Mouse (Mus musculus) kidney, adult 2 months (tissue): ENCODE data around the gene Sav1. TPM values are rescaled to one million over a fixed set of nuclear protein-coding genes. Genes with fewer than 3 reads are reported as not detected.

Experiments
- DNase-seq: peaks from one replicate; pipeline ENCODE4 v3.0.0; 2021
- H3K27ac ChIP-seq: fragments of 200-500 bp; 2 replicates; pipeline ENCODE4 v1.5.1; 2012; ENCODE audit warnings: low read depth, low read length, control low read depth, inconsistent platforms; ENCODE audit not compliant: insufficient read depth
- H3K27me3 ChIP-seq: fragments of 200-500 bp; replicated peaks from 2 replicates; pipeline ENCODE4 v1.6.1; 2012; ENCODE audit warnings: mild to moderate bottlenecking, moderate library complexity, low read length, inconsistent platforms; ENCODE audit not compliant: control insufficient read depth, insufficient read depth
- H3K36me3 ChIP-seq: fragments of 200-500 bp; 2 replicates; pipeline ENCODE4 v1.6.1; 2012; ENCODE audit warnings: mild to moderate bottlenecking, moderate library complexity, low read length, inconsistent platforms; ENCODE audit not compliant: control insufficient read depth, insufficient read depth
- H3K4me1 ChIP-seq: fragments of 200-500 bp; 2 replicates; pipeline ENCODE4 v1.6.1; 2011; ENCODE audit warnings: low read length; ENCODE audit not compliant: control insufficient read depth, insufficient read depth
- H3K4me3 ChIP-seq: fragments of 200-500 bp; 2 replicates; pipeline ENCODE4 v1.5.1; 2011; ENCODE audit warnings: mild to moderate bottlenecking, low read depth, low read length, control low read depth; ENCODE audit not compliant: insufficient read depth
- CTCF ChIP-seq: fragments of 200-500 bp; conservative IDR thresholded peaks from 2 replicates; pipeline ENCODE4 v1.5.1; 2011; ENCODE audit warnings: low read depth, mild to moderate bottlenecking, control low read depth, low read length, moderate library complexity, mixed read lengths; ENCODE audit not compliant: insufficient read depth, insufficient read length
- POLR2A ChIP-seq: fragments of 200-500 bp; IDR thresholded peaks from one replicate; pipeline ENCODE4 v1.6.1; 2011; ENCODE audit warnings: low read depth, low read length, control low read depth
- WGBS: fragments of 180-500 bp; shearing (Covaris S2); methylation state at CpG from one replicate; pipeline ENCODE4 v1.1.7; 2018; 5-methylcytosine and 5-hydroxymethylcytosine counted together
- polyA plus RNA-seq: library from polyadenylated mRNA; depleted of rRNA; stranded (reverse); fragments of >200 nt; gene quantifications from 2 replicates; pipeline ENCODE4 v1.2.3, GENCODE M21; 2012; rRNA removed

The Sav1 gene
- polyA plus RNA-seq, 1 experiment = 22.6 TPM

DNA sequence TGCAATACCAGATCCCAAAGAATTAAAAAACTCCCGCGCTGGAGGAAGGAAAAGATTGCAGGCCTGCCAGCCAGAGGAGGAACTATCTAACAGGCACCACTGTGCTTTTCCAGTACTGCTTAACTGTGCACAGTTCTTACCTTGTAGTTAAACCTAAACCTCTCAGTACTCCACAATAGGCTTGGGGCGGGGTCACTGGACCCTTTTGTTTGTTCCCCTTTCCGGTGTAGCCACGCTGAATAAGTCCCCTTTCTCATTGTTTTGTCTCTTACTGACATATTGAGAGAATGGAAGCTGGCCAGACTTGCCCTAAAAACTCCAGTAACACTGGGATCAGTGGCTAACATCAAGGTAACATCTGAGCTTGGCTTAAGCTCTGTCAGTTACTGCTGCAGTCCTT, 49.1 kb downstream of the Sav1 start:
- TF ChIP-seq CTCF (no peak), POLR2A (no peak)
- Histone ChIP-seq H3K4me3 (no peak overlapping the region), H3K27ac (no peak overlapping the region), H3K36me3 (no peaks in the 10 kb centered on the region), H3K4me1 (no peaks in the 10 kb centered on the region), H3K27me3 (no peaks in the 10 kb centered on the region)
- no peak for DNase-seq
- 88% methylated on average over 5 of the region's 5 CpGs for WGBS

DNA sequence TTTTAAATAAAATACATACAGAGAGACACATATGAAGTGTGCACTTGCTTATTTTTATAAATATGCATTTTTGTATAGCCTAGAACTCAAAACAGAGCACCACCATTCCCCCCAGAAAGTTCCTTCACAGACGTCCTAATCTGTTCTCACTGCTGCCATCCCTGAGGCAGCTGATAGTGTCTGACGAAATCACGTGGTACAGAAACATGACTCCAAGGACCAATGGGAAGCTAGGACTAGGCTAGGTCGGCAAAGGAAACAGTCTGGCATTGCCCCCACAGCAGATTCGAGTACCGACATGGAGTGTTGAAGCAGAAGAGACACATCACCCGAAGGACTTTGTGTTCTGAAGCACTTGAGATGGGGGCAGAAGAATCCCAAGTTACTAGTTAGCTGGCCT, 60.1 kb downstream of the Sav1 start:
- Histone ChIP-seq H3K4me3 (no peak overlapping the region), H3K36me3 (no peaks in the 10 kb centered on the region), H3K27me3 (no peaks in the 10 kb centered on the region), H3K27ac (no peak overlapping the region), H3K4me1 (no peaks in the 10 kb centered on the region)
- DNase-seq = no peak
- TF ChIP-seq POLR2A (no peak), CTCF (no peak)
- WGBS = 60% methylated on average over 7 of the region's 7 CpGs

DNA sequence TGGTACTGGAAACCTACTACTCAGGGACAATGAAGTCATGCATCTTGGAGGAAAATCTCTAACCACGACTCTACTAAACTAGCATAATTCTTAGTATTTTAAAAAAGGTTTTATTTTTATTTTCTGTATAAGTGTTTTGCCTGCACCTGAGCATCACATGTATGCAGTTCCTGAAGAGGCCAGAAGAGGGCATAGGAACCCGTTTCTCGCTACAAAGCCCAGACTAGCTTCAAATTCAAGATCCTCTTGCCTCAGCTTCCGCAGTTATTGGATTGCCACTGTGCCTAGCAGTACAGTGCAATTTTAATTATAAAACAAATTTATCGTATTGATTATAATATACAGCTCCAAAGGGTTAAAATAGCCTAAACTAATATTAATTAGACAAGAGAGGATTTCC, 62.8 kb downstream of the Sav1 start:
- Histone ChIP-seq H3K4me3 (no peak overlapping the region), H3K27ac (no peak overlapping the region), H3K4me1 (no peaks in the 10 kb centered on the region), H3K27me3 (no peaks in the 10 kb centered on the region), H3K36me3 (no peaks in the 10 kb centered on the region)
- TF ChIP-seq CTCF = peak; percentile 72
- no peak for TF ChIP-seq POLR2A
- peak; percentile 27 for DNase-seq
- 20% methylated on average over 5 of the region's 5 CpGs for WGBS

DNA sequence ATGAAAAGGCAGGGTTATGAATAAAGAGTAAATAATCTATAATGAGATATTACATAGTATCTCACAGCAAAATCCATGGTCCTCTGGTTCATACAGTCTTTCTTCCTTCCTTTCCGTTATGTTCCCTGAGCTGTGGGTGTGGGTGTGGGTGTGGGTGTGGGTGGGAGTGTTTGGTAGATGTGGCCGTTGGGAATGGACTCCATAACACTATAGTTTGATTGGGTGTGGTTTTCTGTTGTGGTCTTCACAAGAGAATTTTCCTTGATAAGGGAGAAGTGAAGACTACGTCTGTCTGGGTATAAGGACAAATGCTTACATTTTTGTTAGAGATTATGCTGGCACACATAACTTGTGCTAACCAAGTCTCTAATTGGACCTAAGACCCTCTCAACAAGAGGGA, 63.2 kb downstream of the Sav1 start:
- DNase-seq = no peak
- Histone ChIP-seq H3K36me3 (no peaks in the 10 kb centered on the region), H3K27ac (no peak overlapping the region), H3K27me3 (no peaks in the 10 kb centered on the region), H3K4me1 (no peaks in the 10 kb centered on the region), H3K4me3 (no peak overlapping the region)
- 76% methylated on average over 3 of the region's 3 CpGs for WGBS
- TF ChIP-seq POLR2A (no peak), CTCF (no peak)

DNA sequence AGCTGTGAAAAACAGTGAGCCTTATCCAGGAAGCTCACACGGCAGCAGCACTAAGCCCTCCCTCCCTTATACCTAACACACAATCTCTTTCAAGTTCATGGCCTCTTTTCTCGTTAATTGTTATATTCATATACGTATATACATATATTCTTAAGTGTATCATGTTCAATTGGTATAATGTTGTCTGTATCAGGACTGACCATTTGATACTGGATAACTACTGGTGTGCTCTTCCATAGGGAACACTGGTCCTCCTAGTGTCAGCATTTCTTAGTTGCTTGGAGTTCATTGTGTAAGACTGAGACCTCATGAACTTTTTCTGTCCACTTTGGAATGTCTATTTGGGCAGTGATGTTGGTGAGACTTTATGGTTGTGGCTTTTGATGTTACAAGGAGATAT, 63.7 kb downstream of the Sav1 start:
- no peaks in the 10 kb centered on the region for H3K4me1 ChIP-seq
- no peak overlapping the region for H3K27ac ChIP-seq
- no peaks in the 10 kb centered on the region for H3K36me3 ChIP-seq
- H3K4me3 ChIP-seq = no peak overlapping the region
- TF ChIP-seq POLR2A (no peak), CTCF (no peak)
- WGBS = 84% methylated on average over 3 of the region's 3 CpGs
- no peaks in the 10 kb centered on the region for H3K27me3 ChIP-seq
- no peak for DNase-seq

DNA sequence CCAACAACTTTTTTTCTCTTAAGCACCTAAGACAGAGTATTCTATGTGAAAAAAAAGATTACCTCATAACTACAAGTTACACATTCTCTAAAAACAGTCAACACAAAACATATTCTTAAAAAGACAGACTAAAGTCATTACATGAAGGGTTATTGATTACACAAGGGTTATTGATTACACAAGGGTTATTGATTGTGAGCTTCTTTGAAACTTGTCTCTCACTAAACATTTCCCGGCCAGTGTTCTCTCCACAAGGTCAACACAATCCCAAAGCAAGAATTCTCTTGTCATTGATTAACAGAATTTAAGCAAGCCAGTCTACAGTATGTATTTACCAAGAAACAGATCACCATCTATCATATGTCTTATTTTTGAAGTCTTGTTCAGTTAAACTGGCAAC, 64.7 kb downstream of the Sav1 start:
- TF ChIP-seq POLR2A (no peak), CTCF (no peak)
- Histone ChIP-seq H3K27me3 (no peaks in the 10 kb centered on the region), H3K4me1 (no peaks in the 10 kb centered on the region), H3K36me3 (no peaks in the 10 kb centered on the region), H3K4me3 (no peak overlapping the region), H3K27ac (no peak overlapping the region)
- 38% methylated on average over 1 of the region's 1 CpGs for WGBS
- peak; percentile 5 for DNase-seq

DNA sequence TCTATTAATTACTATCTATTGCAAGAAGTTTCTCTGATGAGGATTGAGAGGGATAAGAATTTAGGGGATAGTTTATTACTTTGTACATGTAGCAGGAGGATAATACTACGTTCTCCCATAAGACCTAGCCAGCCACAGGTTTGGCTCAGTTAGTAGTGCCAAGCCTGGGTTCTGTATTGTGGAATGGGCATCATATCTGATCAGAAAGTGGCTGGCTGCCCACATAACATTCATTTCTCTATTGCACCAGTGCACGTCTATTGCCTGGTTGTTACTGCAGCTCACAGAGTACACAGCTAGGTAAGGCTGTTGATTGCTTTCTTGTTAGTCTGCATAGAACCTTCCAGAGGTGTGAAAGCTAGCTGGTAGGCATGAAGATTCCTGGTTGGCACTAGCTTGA, 68.9 kb downstream of the Sav1 start:
- Histone ChIP-seq H3K4me3 (no peak overlapping the region), H3K36me3 (no peaks in the 10 kb centered on the region), H3K27me3 (no peaks in the 10 kb centered on the region), H3K27ac (no peak overlapping the region), H3K4me1 (no peaks in the 10 kb centered on the region)
- 83% methylated on average over 2 of the region's 2 CpGs for WGBS
- no peak for TF ChIP-seq POLR2A
- no peak for DNase-seq

Other genes starting within 250 kb of the Sav1 start
- gene Cdkl1, start 195.7 kb downstream of the Sav1 start, polyA plus RNA-seq = 95.1 and 99.0 TPM in 2 replicates
- gene Atl1, start 94.4 kb downstream of the Sav1 start, polyA plus RNA-seq = 0.95 and 2.1 TPM in 2 replicates
- gene Map4k5, start 93.8 kb downstream of the Sav1 start, polyA plus RNA-seq = 6.3 and 6.5 TPM in 2 replicates
- 4.9 and 5.2 TPM in 2 replicates for gene Nin, start 126.7 kb upstream of the Sav1 start, polyA plus RNA-seq
- not detected in 2 replicates for gene Abhd12b, start 167.1 kb upstream of the Sav1 start, polyA plus RNA-seq
- gene Pygl, start 244.5 kb upstream of the Sav1 start, polyA plus RNA-seq = 37.4 and 38.5 TPM in 2 replicates